Mouse (Mus musculus) forebrain, embryonic 12.5 days (tissue): ENCODE results near the gene Mlec. TPM values are rescaled to one million over a fixed set of nuclear protein-coding genes. Genes with fewer than 3 reads are reported as not detected.
"Not testable (repeated sequence)": the region's sequence is repeated elsewhere in the genome, so short reads cannot be mapped to it uniquely, and the experiment has no call there.

Experiments
- ATAC-seq: fragments of 200-750 bp; cut with Nextera tagmentation; 2 replicates; pipeline ENCODE4 v1.8.0; 2017; ENCODE audit warnings: moderate TSS enrichment; ENCODE audit not compliant: low FRiP score
- H3K27ac ChIP-seq: fragments of 300-500 bp; sonication (generic); 2 replicates; pipeline ENCODE4 v1.5.1; 2016; ENCODE audit warnings: mild to moderate bottlenecking
- H3K27me3 ChIP-seq: fragments of 300-500 bp; sonication (generic); 2 replicates; pipeline ENCODE4 v1.6.1; 2016; ENCODE audit warnings: mild to moderate bottlenecking
- H3K36me3 ChIP-seq: fragments of 300-500 bp; sonication (generic); replicated peaks from 2 replicates; pipeline ENCODE4 v1.6.1; 2016; ENCODE audit warnings: mild to moderate bottlenecking
- H3K4me1 ChIP-seq: fragments of 300-500 bp; sonication (generic); 2 replicates; pipeline ENCODE4 v1.6.1; 2016
- H3K4me2 ChIP-seq: fragments of 300-500 bp; sonication (generic); 2 replicates; pipeline ENCODE4 v1.6.1; 2016; ENCODE audit warnings: mild to moderate bottlenecking, moderate library complexity
- H3K4me3 ChIP-seq: fragments of 300-500 bp; sonication (generic); replicated peaks from 2 replicates; pipeline ENCODE4 v1.5.1; 2016; ENCODE audit warnings: mild to moderate bottlenecking
- H3K9ac ChIP-seq: fragments of 300-500 bp; sonication (generic); 2 replicates; pipeline ENCODE4 v1.6.1; 2016; ENCODE audit warnings: mild to moderate bottlenecking
- H3K9me3 ChIP-seq: fragments of 300-500 bp; sonication (generic); 2 replicates; pipeline ENCODE4 v1.6.1; 2016
- WGBS: fragments of 180-500 bp; shearing (Covaris S2); methylation state at CpG from one replicate; pipeline ENCODE4 v1.1.7; 2016; 5-methylcytosine and 5-hydroxymethylcytosine counted together
- polyA plus RNA-seq: library from polyadenylated mRNA; unstranded; fragments of >200 nt; fragmentation: Nextera tagmentation; extraction: Ambion mirVana; gene quantifications from 2 replicates; pipeline ENCODE4 v1.2.1, GENCODE M21; 2016

Mlec gene
- polyA plus RNA-seq, 1 experiment from 2014 or later, result 50.3 TPM

DNA sequence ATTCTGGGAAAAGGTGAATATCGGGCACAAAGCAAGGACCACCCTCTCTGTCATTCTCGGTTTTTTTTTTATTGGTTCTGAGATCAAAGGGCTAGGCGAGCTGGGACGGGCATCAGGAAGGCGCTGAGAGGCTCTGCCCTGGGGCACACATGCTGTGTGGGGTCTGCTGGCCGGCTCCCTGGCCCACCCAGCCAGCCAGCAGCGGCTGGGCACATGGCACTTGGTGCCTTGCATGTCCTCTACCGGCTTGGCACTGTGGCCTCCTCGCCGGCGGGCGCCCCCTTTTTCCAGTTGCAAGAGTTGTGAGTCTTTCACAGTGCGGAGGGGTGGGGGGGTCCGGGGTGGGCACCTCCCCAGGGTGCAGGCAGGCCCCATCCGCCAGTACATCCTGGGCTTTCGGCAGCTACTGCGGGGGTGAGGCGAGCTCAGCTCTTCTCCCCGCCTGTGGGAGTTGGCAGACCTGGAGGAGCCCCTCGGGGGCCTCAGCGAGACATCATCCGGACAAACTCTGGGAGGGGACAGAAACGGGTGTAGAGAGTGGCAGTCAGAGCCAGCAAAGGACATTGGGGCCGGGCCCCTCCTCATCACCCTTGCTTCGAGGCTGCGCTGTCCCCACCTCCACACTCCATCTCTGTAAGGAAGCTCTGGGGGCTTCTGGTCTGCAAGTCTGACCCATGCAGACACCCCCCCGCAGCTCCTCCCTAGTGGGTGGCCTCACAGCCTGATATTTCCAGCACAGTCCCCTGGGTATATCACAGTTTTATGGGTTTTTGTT, 10.8 kb upstream of the Mlec start:
- no peaks in the 10 kb centered on the region for H3K9me3 ChIP-seq
- H3K4me3 ChIP-seq, result no peak overlapping the region
- no peak overlapping the region for H3K27ac ChIP-seq
- H3K36me3 ChIP-seq, result no peaks in the 10 kb centered on the region
- H3K4me2 ChIP-seq, result no peak overlapping the region
- no peaks in the 10 kb centered on the region for H3K27me3 ChIP-seq
- WGBS, result 49% methylated on average over 27 of the region's 27 CpGs
- H3K9ac ChIP-seq, result no peak overlapping the region
- no peak for ATAC-seq
- H3K4me1 ChIP-seq, result peaks cover 10% of the 10 kb centered on the region

DNA sequence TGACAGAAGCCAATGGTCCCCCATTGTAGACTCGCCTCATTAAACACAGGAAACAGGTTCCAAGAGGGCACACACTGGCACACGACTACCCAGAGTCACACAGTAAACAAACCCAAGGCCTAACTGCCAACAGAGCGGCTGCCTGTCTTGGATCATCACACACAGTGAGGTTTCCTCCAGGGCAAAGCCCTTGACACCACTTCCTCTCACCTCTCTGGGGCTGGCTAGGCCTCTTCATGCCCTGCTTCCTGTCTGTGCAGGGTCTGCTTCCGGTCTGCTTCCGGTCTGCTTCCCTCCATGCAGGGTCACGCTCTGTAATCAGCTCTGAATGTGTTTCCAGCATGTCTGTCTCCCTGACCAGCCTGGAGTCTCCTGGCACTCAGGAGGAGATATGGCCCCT, 9.4 kb upstream of the Mlec start:
- Histone ChIP-seq H3K36me3 (no peaks in the 10 kb centered on the region), H3K27ac (no peak overlapping the region), H3K9ac (no peak overlapping the region), H3K4me2 (no peak overlapping the region), H3K4me1 (peaks cover 10% of the 10 kb centered on the region), H3K9me3 (no peaks in the 10 kb centered on the region), H3K4me3 (no peak overlapping the region), H3K27me3 (no peaks in the 10 kb centered on the region)
- ATAC-seq, result no peak
- 85% methylated on average over 6 of the region's 6 CpGs for WGBS

DNA sequence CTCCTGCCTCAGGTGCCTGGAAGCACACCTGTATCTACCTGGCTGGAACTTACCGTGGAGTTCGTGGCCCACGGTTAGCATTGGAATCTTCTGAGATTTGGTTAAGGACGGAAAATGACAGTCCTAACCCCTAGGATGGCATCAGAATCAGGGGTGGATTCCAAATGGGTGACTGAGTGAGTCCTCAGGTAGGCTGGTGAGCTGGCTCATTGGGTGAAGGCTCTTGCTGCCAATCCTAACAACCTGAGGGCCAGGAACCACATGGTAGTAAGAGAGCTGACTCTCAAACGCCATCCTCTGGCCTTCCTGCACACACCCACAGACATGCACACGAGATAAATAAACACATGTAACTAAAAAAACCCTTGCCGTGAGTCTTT, 8.8 kb upstream of the Mlec start:
- 86% methylated on average over 7 of the region's 7 CpGs for WGBS
- Histone ChIP-seq H3K4me1 (peaks cover 10% of the 10 kb centered on the region), H3K9ac (no peak overlapping the region), H3K4me3 (no peak overlapping the region), H3K27me3 (no peaks in the 10 kb centered on the region), H3K36me3 (no peaks in the 10 kb centered on the region), H3K4me2 (no peak overlapping the region), H3K9me3 (no peaks in the 10 kb centered on the region), H3K27ac (no peak overlapping the region)
- no peak for ATAC-seq

DNA sequence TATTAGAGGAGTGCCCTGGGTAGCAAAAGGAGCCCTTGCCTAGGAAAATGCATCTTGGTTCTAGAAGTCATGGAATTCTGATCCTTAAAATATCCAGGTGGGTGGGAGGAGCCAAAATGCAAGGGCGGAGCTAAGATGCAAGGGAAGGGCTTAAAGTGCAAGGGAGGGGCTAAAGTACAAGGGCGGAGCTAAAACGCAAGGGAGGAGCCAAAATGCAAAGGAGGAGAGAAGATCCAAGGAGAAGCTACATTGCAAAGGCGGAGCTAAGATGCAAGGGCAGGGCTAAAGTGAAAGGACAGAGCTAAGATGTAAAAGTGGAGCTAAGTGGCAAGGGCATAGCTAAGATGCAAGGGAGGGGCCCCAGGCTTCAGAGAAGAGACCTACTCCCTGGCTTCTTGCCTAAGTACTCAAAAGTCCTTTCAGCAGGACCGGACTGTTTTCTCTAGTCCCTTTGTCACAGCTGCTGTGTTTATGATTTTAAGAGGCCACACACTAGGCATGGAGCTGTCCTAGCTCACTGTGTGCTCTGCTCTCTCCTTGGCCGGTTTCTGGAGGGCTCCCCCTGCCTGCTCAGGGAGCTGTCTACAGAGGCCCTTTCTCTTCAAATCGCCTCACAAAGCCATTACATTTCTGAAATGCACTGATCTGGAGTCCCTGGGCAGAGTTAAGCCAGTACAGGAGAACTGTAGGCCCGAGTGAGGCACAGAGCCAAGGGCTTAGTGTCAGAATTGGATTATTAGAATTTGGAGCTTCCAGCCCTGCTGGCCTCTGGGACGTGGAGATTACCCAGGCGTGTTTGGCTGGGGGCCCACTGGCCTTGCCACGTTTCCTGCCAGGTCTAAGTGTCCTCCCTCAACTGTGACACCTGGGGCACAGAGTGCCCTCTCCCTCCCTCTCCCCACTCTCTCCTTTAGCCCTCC, 8.2 kb upstream of the Mlec start:
- H3K4me3 ChIP-seq, result no peak overlapping the region
- no peak overlapping the region for H3K4me2 ChIP-seq
- WGBS, result 52% methylated on average over 11 of the region's 11 CpGs
- H3K4me1 ChIP-seq, result peaks cover 10% of the 10 kb centered on the region
- no peaks in the 10 kb centered on the region for H3K9me3 ChIP-seq
- no peak overlapping the region for H3K27ac ChIP-seq
- no peak overlapping the region for H3K9ac ChIP-seq
- no peak for ATAC-seq
- H3K27me3 ChIP-seq, result no peaks in the 10 kb centered on the region
- H3K36me3 ChIP-seq, result no peaks in the 10 kb centered on the region

DNA sequence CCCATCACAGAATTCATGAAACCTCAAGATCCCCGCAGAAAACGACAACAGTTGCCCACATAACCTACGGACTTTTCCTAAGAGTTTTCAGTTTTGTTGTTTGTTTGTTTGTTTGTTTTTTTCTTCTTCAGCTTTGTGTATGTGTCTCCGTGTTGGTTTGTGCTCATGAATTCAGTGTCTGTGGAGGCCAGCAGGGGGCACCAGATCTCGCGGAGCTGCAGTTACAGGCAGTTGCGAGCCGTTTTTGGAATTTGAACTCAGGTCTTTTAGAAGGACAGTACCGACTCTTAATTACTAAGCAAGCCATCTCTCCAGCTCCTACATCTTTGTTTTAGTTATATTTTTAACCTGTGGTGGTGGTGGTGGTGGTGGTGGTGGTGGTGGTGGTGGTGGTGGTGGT, 7.4 kb upstream of the Mlec start:
- ATAC-seq, result no peak

DNA sequence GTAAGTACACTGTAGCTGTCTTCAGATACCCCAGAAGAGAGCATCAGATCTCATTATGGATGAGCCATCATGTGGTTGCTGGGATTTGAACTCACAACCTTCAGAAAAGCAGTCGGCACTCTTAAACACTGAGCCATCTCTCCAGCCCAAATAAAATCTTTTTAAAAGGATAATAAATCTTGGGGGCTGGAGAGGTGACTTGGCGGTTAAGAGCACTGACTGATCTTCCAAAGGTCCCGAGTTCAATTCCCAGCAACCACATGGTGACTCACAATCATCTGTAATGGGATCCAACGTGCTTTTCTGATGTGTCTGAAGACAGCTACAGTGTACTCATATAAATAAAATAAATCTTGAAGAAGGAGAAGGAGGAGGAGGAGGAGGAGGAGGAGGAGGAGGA, 6.5 kb upstream of the Mlec start:
- not testable (repeated sequence) for H3K4me3 ChIP-seq, H3K27me3 ChIP-seq, ATAC-seq, H3K36me3 ChIP-seq, H3K4me2 ChIP-seq, H3K9ac ChIP-seq, H3K27ac ChIP-seq, H3K9me3 ChIP-seq
- peaks cover 13% of the 10 kb centered on the region for H3K4me1 ChIP-seq
- WGBS, result 84% methylated on average over 4 of the region's 4 CpGs

More for the DNA sequence above, 7.4 kb upstream of the Mlec start:
- H3K9me3 ChIP-seq, result no peaks in the 10 kb centered on the region
- no peak overlapping the region for H3K4me2 ChIP-seq
- 71% methylated on average over 9 of the region's 9 CpGs for WGBS
- no peaks in the 10 kb centered on the region for H3K27me3 ChIP-seq
- no peak overlapping the region for H3K27ac ChIP-seq
- H3K4me3 ChIP-seq, result no peak overlapping the region
- no peak overlapping the region for H3K9ac ChIP-seq
- no peaks in the 10 kb centered on the region for H3K36me3 ChIP-seq
- peaks cover 13% of the 10 kb centered on the region for H3K4me1 ChIP-seq

DNA sequence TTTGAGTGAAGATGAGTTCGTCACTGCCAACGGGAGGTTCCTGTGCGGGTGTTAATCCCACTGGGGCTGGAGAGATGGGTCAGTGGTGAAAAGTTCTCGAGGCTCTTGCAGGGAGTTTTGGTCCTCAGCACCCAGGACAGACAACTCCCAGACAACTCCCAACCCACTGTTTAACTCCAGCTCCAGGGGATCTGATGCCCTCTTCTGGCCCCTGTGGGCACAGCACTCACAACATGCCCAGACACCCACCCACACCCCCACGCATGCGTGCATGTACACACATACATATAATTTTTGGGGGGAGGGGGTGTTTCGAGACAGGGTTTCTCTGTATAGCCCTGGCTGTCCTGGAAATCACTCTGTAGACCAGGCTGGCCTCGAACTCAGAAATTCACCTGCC, 5.6 kb upstream of the Mlec start:
- H3K4me3 ChIP-seq, result no peak overlapping the region
- no peak overlapping the region for H3K9ac ChIP-seq
- no peak overlapping the region for H3K4me2 ChIP-seq
- ATAC-seq, result no peak
- WGBS, result 37% methylated on average over 8 of the region's 8 CpGs
- no peaks in the 10 kb centered on the region for H3K36me3 ChIP-seq
- no peaks in the 10 kb centered on the region for H3K27me3 ChIP-seq
- H3K27ac ChIP-seq, result no peak overlapping the region
- peaks cover 11% of the 10 kb centered on the region for H3K4me1 ChIP-seq
- no peaks in the 10 kb centered on the region for H3K9me3 ChIP-seq

DNA sequence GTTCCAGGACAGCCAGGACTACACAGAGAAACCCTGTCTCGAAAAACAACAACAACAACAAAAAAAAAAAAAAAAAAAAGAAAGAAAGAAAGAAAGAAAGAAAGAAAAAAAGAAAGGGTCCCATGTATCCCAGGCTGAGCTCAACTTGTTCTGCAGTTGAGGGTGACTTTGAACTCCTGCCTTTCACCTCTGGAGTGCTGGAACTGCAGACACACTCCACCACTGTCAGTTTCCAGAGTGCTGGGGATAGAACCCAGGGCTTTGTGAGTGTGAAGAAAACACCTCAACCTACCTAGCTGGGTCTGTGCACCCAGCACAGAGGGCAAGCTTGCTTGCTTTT, 3.9 kb upstream of the Mlec start:
- 75% methylated on average over 1 of the region's 1 CpGs for WGBS
- not testable (repeated sequence) for ATAC-seq, H3K27me3 ChIP-seq, H3K36me3 ChIP-seq, H3K27ac ChIP-seq, H3K4me2 ChIP-seq, H3K9ac ChIP-seq, H3K4me3 ChIP-seq, H3K9me3 ChIP-seq
- peaks cover 17% of the 10 kb centered on the region for H3K4me1 ChIP-seq

DNA sequence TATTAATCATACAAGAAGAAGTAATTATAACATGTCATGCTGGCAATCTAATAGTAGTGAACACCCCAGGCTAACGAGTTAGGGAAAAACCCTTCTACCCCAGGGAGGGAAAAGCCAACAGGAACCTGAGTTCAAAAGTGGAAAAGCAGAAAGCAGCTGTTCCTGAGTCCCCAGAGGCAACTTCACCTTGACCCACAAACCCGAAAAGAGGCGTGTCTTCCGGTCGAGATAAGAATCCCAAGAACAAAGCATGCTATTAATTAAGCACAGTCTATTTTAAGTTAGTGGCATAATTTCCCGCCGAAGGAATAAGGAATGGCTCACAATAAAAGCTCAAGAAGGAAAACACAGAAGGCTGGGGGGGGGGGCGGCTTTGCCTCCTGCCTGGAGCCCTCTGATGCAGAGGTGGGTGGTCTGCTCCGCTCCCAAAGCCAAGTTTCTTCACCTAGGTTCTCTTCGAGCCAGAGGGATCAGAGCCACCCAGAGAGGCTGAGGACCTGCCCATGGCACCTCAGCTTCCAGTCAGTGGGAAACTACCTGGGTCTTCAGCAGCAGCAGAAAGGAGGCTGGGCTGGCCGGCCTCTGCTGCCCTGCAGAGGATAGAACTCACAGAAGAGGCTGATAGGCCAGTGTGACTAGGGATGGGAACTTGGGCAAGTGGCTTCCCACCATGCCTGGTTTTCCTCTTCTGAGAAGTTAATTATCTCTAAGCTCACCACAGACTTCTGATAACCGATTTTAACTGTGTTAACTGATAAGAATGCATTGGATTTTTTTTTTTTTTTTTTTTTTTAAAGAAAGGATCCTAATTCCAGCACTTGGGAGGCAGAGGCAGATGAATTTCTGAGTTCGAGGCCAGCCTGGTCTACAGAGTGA, 3.3 kb upstream of the Mlec start:
- no peaks in the 10 kb centered on the region for H3K36me3 ChIP-seq
- H3K4me3 ChIP-seq, result no peak overlapping the region
- no peak overlapping the region for H3K27ac ChIP-seq
- no peaks in the 10 kb centered on the region for H3K9me3 ChIP-seq
- ATAC-seq, result no peak
- no peaks in the 10 kb centered on the region for H3K27me3 ChIP-seq
- peaks cover 23% of the 10 kb centered on the region for H3K4me1 ChIP-seq
- H3K9ac ChIP-seq, result no peak overlapping the region
- 57% methylated on average over 13 of the region's 13 CpGs for WGBS
- H3K4me2 ChIP-seq, result no peak overlapping the region

DNA sequence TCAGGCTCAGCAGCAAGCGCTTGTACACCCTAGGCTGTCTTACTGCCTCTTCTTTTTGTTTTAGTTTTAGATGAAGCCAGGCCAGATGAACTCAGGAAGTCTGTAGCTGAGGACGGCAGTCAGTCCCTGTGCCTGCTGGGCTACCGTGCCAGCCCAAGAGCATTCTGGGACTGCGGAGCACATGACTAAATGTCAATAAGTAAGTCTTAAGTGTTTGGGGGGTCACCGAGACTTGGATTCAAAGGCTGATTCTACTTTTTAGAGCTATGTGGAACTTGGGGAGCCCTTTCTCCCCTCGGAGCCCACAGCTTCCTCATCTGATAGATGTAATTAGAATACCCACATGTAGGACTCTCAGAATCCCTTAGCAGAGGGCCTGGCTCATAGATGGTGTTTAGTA, 2.7 kb upstream of the Mlec start:
- no peak overlapping the region for H3K4me2 ChIP-seq
- H3K27me3 ChIP-seq, result no peaks in the 10 kb centered on the region
- ATAC-seq, result no peak
- H3K9me3 ChIP-seq, result no peaks in the 10 kb centered on the region
- H3K4me3 ChIP-seq, result no peak overlapping the region
- no peak overlapping the region for H3K27ac ChIP-seq
- H3K36me3 ChIP-seq, result no peaks in the 10 kb centered on the region
- peaks cover 26% of the 10 kb centered on the region for H3K4me1 ChIP-seq
- 81% methylated on average over 6 of the region's 6 CpGs for WGBS
- no peak overlapping the region for H3K9ac ChIP-seq

DNA sequence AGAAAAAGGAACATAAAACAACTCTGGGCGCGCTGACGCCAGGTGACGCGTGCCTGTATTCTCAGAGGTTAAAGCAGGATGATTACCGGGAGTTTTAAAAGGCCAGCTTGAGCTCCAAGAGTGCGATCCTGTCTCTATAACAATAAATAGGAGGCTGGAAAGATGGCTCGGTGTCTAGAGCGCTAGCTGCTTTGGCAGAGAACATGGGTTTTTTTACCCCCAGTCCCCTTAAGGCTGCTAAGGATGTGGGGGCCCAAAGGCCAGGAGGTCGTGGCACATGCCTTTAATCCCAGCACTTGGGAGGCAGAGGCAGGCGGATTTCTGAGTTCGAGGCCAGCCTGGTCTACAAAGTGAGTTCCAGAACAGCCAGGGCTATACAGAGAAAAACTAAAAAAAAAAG, 1.2 kb upstream of the Mlec start:
- Histone ChIP-seq H3K4me3 (peak overlapping the region; percentile 91), H3K27me3 (no peaks in the 10 kb centered on the region), H3K27ac (peak overlapping the region; percentile 94), H3K36me3 (no peaks in the 10 kb centered on the region), H3K9me3 (no peaks in the 10 kb centered on the region), H3K4me2 (peak overlapping the region; percentile 53), H3K9ac (peak overlapping the region; percentile 65), H3K4me1 (peaks cover 41% of the 10 kb centered on the region)
- 31% methylated on average over 12 of the region's 12 CpGs for WGBS
- no peak for ATAC-seq

DNA sequence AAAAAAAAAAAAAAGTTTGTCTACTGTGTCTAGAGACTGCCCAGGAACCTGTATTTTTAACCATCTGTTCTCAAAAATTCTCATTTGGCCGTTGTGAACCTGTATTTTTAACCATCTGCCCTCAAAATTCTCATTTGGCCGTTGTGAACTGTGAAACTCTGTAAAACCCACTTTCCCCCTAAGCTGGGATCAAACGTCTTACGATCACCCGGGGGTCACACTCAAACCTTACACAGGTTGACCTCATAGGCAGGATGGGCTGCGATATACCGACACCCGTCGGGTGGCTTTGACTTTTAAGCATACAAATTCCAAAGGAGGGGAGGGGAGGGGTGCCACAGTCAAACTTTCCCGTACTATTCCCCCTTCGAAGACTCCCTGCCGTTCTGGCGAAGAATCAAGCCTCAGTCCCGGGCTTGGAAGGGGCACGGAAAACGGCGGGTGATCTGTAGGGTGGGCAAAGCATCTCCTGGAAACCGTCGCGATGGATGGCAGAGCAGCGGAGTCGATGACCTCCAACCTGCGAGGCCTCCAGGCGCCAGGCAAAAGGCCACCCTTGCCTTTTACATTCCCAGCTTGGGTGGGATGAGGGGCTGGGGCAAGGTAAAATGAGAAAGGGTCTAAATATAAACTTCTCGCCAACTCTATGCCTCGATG, 918 bp downstream of the Mlec start:
- Histone ChIP-seq H3K36me3 (0 out of 2 replicates have a peak, but pooled peaks cover 7% of the 10 kb centered on the region), H3K4me2 (peak overlapping the region; percentile 79), H3K9ac (peak overlapping the region; percentile 97), H3K27me3 (no peaks in the 10 kb centered on the region), H3K4me3 (peak overlapping the region; percentile 91), H3K4me1 (peaks cover 48% of the 10 kb centered on the region), H3K9me3 (no peaks in the 10 kb centered on the region), H3K27ac (peak overlapping the region; percentile 94; the same call in 1 of the 2 replicates)
- no peak for ATAC-seq
- WGBS, result 2% methylated on average over 26 of the region's 26 CpGs
